Mouse (Mus musculus) cerebellum, adult 11-12 months (tissue): Measurements from ENCODE around the gene Ppp3r1.

Experiments used
- DNase-seq: peaks from one replicate; pipeline ENCODE4 v3.0.0; 2022

The Ppp3r1 gene

GRCm38 (mm10) chr11:17158858-17159737 lies at the start of gene Ppp3r1:
TSS of gene Ppp3r1 (plus strand) at chr11:17159263.
- DNase-seq: peak; percentile 98

GRCm38 (mm10) chr11:17112419-17113090 lies 46.5 kb upstream of the Ppp3r1 start:
- no peak for DNase-seq

GRCm38 (mm10) chr11:17126418-17126817 lies 32.6 kb upstream of the Ppp3r1 start:
- no peak for DNase-seq

- no peak for DNase-seq
Observed at GRCm38 (mm10) chr11:17135638-17136037, 23.4 kb upstream of the Ppp3r1 start.

GRCm38 (mm10) chr11:17138306-17139033 lies 20.6 kb upstream of the Ppp3r1 start:
- DNase-seq: no peak

GRCm38 (mm10) chr11:17159738-17160241 lies 727 bp downstream of the Ppp3r1 start:
- peak; percentile 68 for DNase-seq

- peak; percentile 67 for DNase-seq
Observed at GRCm38 (mm10) chr11:17160242-17160641, 1.2 kb downstream of the Ppp3r1 start.

GRCm38 (mm10) chr11:17163956-17164355 lies 4.9 kb downstream of the Ppp3r1 start:
- no peak for DNase-seq

GRCm38 (mm10) chr11:17166627-17167026 lies 7.6 kb downstream of the Ppp3r1 start:
- DNase-seq: no peak

- DNase-seq: no peak
Observed at GRCm38 (mm10) chr11:17169262-17169661, 10.2 kb downstream of the Ppp3r1 start.

GRCm38 (mm10) chr11:17170938-17171729 lies 12.1 kb downstream of the Ppp3r1 start:
- DNase-seq: no peak

GRCm38 (mm10) chr11:17172300-17172699 lies 13.2 kb downstream of the Ppp3r1 start:
- DNase-seq: no peak

GRCm38 (mm10) chr11:17176638-17177037 lies 17.6 kb downstream of the Ppp3r1 start:
- no peak for DNase-seq

GRCm38 (mm10) chr11:17180753-17181152 lies 21.7 kb downstream of the Ppp3r1 start:
- DNase-seq: no peak

GRCm38 (mm10) chr11:17181807-17182206 lies 22.7 kb downstream of the Ppp3r1 start, which contains the start of gene Wdr92:
TSS of gene Wdr92 (plus strand) at chr11:17182107.
- no peak for DNase-seq

- DNase-seq: no peak
Observed at GRCm38 (mm10) chr11:17183165-17183564, 24.1 kb downstream of the Ppp3r1 start.

- no peak for DNase-seq
Observed at GRCm38 (mm10) chr11:17187649-17188048, 28.6 kb downstream of the Ppp3r1 start.

GRCm38 (mm10) chr11:17188786-17189185 lies 29.7 kb downstream of the Ppp3r1 start:
- DNase-seq: no peak

GRCm38 (mm10) chr11:17192151-17192844 lies 33.2 kb downstream of the Ppp3r1 start:
- no peak for DNase-seq

- DNase-seq: no peak
Observed at GRCm38 (mm10) chr11:17199170-17199569, 40.1 kb downstream of the Ppp3r1 start.

GRCm38 (mm10) chr11:17199840-17200501 lies 40.9 kb downstream of the Ppp3r1 start:
- DNase-seq: no peak
